1 mouse cellular context compared by ENCODE assay signal in the genomic region with DNA sequence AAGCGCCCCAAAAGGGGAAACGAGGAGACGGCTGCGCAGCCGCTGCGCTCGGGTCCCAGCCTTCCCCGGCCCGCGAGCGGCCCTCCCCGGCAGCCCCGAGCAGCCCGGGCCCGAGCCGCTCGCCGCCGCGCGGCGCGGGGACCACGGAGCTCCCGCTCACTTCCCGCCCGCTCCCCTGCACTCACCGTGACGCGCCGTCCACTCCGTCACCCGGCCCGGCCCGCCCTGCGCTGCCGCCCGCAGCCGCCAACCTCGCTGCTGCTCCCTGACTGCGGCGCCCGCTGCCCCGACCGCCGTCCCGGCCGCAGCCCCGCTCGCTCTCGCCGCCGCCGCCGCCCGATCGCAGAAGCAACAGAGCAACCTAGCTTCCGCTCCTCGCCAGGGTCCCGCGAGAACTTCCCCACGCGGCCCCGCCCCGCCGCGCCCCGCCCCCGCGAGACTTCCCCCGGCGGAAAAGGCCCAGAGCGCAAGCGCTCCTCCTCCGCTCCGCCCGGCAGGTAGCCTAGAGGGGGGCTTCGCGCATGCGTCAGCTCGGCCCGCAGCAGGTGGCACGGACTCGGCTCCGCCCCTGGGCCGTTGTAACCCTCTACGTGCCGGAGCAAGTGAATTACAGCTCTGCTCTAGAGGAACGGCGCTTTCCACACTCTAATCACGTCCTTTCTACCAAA.
TF ChIP-seq lines count a peak whose summit lies in the region.

A gene (minus strand): TSS at position 389 of the 668 bp plus-strand sequence.

TF ChIP-seq in CH12.LX, 34 proteins besides CTCF, POLR2A, EP300 and RAD21 (continued from another document):
- peak; percentile 95 for TF ChIP-seq NRF1 (IDR thresholded peaks at IDR 0.05; ENCODE audit: low read depth, low read length)
- TF ChIP-seq ZNF384 (IDR thresholded peaks at IDR 0.05; ENCODE audit: low read depth, low read length) = 0 out of 2 replicates have a peak, but pooled peaks have one; percentile 30
- no peak for TF ChIP-seq ZKSCAN1 (IDR thresholded peaks at IDR 0.05; ENCODE audit: borderline replicate concordance, low read depth, low read length)
- TF ChIP-seq MYC (IDR thresholded peaks at IDR 0.05; ENCODE audit: low read depth, low read length) = peak; percentile 45; the same call in 1 of the 2 replicates
- TF ChIP-seq JUND (conservative IDR thresholded peaks at IDR 0.05; ENCODE audit: low read depth, low read length) = no peak
- TF ChIP-seq TBP (conservative IDR thresholded peaks at IDR 0.05; ENCODE audit: low read depth, low read length) = 0 out of 2 replicates have a peak, but pooled peaks have one; percentile 11
- TF ChIP-seq RCOR1 (conservative IDR thresholded peaks at IDR 0.05; ENCODE audit: low read depth, low read length) = no peak
- TF ChIP-seq CHD2 (IDR thresholded peaks at IDR 0.05; ENCODE audit: low read length) = peak; percentile 98
- peak; percentile 78 for TF ChIP-seq HCFC1 (IDR thresholded peaks at IDR 0.05; ENCODE audit: low read depth, low read length)
- peak; percentile 81 for TF ChIP-seq MAZ (IDR thresholded peaks at IDR 0.05; ENCODE audit: low read depth, low read length)
- TF ChIP-seq MAFK (IDR thresholded peaks at IDR 0.05; ENCODE audit: insufficient replicate concordance, low read length) = no peak
- peak; percentile 63 for TF ChIP-seq MXI1 (IDR thresholded peaks at IDR 0.05; ENCODE audit: low read depth, low read length)
- peak; percentile 77 for TF ChIP-seq NELFE (IDR thresholded peaks at IDR 0.05; ENCODE audit: low read depth, low read length)
- peak; percentile 31; the same call in 1 of the 2 replicates for TF ChIP-seq ETS1 (conservative IDR thresholded peaks at IDR 0.05; ENCODE audit: low read depth, low read length)
- TF ChIP-seq E2F4 (IDR thresholded peaks at IDR 0.05; ENCODE audit: insufficient replicate concordance, low read depth, low read length) = no peak
- TF ChIP-seq MEF2A (IDR thresholded peaks at IDR 0.05; ENCODE audit: borderline replicate concordance, low read depth, low read length) = peak; percentile 37; the same call in 1 of the 2 replicates
- peak; percentile 50 for TF ChIP-seq BHLHE40 (IDR thresholded peaks at IDR 0.05; ENCODE audit: low read depth, low read length)
- TF ChIP-seq PAX5 (IDR thresholded peaks at IDR 0.05; ENCODE audit: low read length) = no peak
- TF ChIP-seq SIN3A (IDR thresholded peaks at IDR 0.05; ENCODE audit: low read length) = peak; percentile 76
